Mouse (Mus musculus): Measurements from ENCODE around the gene Pdzd4.
A peak's percentile ranks its signal among the peaks of the same experiment; 100 is the strongest.

DNA sequence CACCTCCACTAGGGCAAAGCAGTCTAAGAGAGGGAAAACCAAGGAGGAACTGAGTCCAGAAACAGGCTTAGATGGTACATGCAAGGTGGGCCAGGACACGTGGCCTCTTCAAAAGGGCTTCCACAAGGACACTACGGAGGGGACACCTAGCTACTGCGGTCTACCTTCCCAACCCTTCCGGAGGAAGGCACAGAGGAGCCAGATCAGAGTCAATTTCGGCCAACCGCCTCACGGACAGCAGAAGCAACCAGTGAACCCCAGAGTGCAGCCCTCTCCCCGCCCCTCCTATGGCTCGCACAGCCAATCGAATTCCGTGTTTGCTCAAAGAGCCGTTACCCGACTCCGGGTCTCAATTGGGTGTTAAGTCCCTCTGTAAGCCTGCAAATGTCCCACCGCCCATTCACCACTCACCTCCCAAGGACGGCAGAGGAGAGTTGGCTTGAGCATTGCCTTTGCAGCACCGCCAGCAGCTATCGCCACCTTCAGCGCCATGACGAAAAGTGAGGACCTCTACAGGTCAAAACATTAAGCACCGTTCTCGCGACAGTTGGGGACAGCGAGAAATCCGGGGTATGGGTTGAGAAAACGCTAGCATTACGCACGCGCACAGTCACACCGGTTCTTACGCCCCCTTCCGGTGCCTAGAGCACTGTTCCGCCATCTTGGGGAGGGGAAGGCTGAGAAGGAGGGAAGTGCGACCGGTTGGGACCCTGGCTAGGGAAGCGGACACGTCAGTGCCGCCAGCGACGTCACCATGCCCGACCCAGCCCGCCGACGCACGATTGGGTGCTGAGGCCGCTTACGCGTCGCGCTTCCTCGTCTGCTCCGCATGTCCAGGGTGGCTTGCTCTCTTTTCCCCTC, 38.2 kb downstream of the Pdzd4 start, which contains the start of the genes Idh3g and Ssr4:
- TF ChIP-seq CTCF (IDR thresholded peaks at IDR 0.05; ENCODE audit: low read depth) (peak; percentile 80), EP300 (IDR thresholded peaks at IDR 0.05; ENCODE audit: low read depth) (peak; percentile 68; the same call in 1 of the 2 replicates)
